ENCODE assay signal across 8 mouse cellular contexts in the genomic region with DNA sequence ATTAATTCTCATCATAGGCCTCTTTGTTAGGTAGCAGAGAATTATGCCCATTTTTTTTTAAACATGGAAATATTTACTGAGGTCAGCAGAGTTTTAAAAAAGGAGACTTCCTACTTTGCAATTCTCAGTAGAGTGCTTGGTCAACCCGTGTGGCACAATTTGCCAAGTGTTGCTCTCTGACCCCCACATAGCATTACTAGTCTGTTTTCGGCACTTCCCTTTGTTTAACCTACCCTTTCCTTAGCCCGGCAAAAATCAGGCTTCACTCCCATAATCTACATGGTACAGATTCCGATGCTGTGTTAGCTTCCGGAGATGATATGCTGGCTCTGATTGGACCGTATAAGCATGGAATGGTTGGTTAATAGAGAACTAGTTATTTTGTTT. TPM values are rescaled to one million over a fixed set of nuclear protein-coding genes. Genes with fewer than 3 reads are reported as not detected.
A peak's percentile ranks its signal among the peaks of the same experiment; 100 is the strongest.
DNase-seq lines count a peak whose midpoint lies in the region; ATAC-seq lines count a peak whose summit lies in the region.

No protein-coding gene starts in this region.

- H3K36me3 ChIP-seq in heart, embryonic 13.5 days = no peaks in the 10 kb centered on the region
- no peaks in the 10 kb centered on the region for H3K36me3 ChIP-seq in liver, embryonic 12.5 days
- no peaks in the 10 kb centered on the region for H3K36me3 ChIP-seq in neural tube, embryonic 13.5 days

- H3K4me3 ChIP-seq in heart, embryonic 13.5 days = peak overlapping the region; percentile 99
- H3K4me3 ChIP-seq in liver, embryonic 12.5 days = peak overlapping the region; percentile 96
- peak overlapping the region; percentile 81 for H3K4me3 ChIP-seq in neural tube, embryonic 13.5 days

- H3K9ac ChIP-seq in heart, embryonic 13.5 days = peak overlapping the region; percentile 100
- peak overlapping the region; percentile 99 for H3K9ac ChIP-seq in liver, embryonic 12.5 days
- peak overlapping the region; percentile 97 for H3K9ac ChIP-seq in neural tube, embryonic 13.5 days

- WGBS in heart, embryonic 13.5 days = 47% methylated on average over 6 of the region's 6 CpGs
- 38% methylated on average over 6 of the region's 6 CpGs for WGBS in liver, embryonic 12.5 days (ENCODE audit: insufficient replicate concordance)
- WGBS in neural tube, embryonic 13.5 days = 27% methylated on average over 6 of the region's 6 CpGs

- no peaks in the 10 kb centered on the region for H3K9me3 ChIP-seq in heart, embryonic 13.5 days
- H3K9me3 ChIP-seq in liver, embryonic 12.5 days (replicated peaks) = no peaks in the 10 kb centered on the region
- no peaks in the 10 kb centered on the region for H3K9me3 ChIP-seq in neural tube, embryonic 13.5 days

- ATAC-seq in heart, embryonic 13.5 days (ENCODE audit: extremely low read depth, insufficient number of reproducible peaks, low FRiP score, low TSS enrichment) = no peak
- ATAC-seq in liver, embryonic 12.5 days = no peak
- ATAC-seq in neural tube, embryonic 13.5 days (ENCODE audit: low read depth) = peak; percentile 22; the same call in 1 of the 2 replicates
- ATAC-seq in activated CD4-positive, CD25-positive, alpha-beta regulatory T cell, adult 4 months = no peak

- peak overlapping the region; percentile 88 for H3K4me2 ChIP-seq in heart, embryonic 13.5 days
- H3K4me2 ChIP-seq in liver, embryonic 12.5 days = peak overlapping the region; percentile 85
- peak overlapping the region; percentile 60 for H3K4me2 ChIP-seq in neural tube, embryonic 13.5 days

- peak overlapping the region; percentile 99 for H3K27ac ChIP-seq in heart, embryonic 13.5 days (replicated peaks)
- peak overlapping the region; percentile 98; the same call in 1 of the 2 replicates for H3K27ac ChIP-seq in liver, embryonic 12.5 days
- H3K27ac ChIP-seq in neural tube, embryonic 13.5 days (replicated peaks) = peak overlapping the region; percentile 99

- H3K27me3 ChIP-seq in heart, embryonic 13.5 days (replicated peaks) = no peaks in the 10 kb centered on the region
- H3K27me3 ChIP-seq in liver, embryonic 12.5 days (replicated peaks) = no peaks in the 10 kb centered on the region
- no peaks in the 10 kb centered on the region for H3K27me3 ChIP-seq in neural tube, embryonic 13.5 days

- peak; percentile 23 to 29 for DNase-seq in lung, adult 18-20 months
- DNase-seq in lung, postnatal 10 days = no peak
- no peak for DNase-seq in cerebellum, adult 9-11 months
- no peak for DNase-seq in spleen, postnatal 4 days (ENCODE audit: low spot score in 2 of 2)

- H3K4me1 ChIP-seq in heart, embryonic 13.5 days = peaks cover 28% of the 10 kb centered on the region
- H3K4me1 ChIP-seq in liver, embryonic 12.5 days = peaks cover 63% of the 10 kb centered on the region
- H3K4me1 ChIP-seq in neural tube, embryonic 13.5 days (replicated peaks) = peaks cover 40% of the 10 kb centered on the region

RNA-seq across cellular contexts. Expression of gene Ranbp9, which starts 0.8 kb away (rescaled TPM):
- 4.9 and 6.2 TPM in 2 replicates for polyA plus RNA-seq in heart, embryonic 13.5 days (2015; fragmentation: Nextera tagmentation; extraction: Ambion mirVana)
- polyA plus RNA-seq in liver, embryonic 12.5 days (2016; fragmentation: Nextera tagmentation; extraction: Ambion mirVana) = 3.3 and 4.5 TPM in 2 replicates
- polyA plus RNA-seq in neural tube, embryonic 13.5 days (2015; fragmentation: Nextera tagmentation; extraction: Ambion mirVana) = 13.3 and 14.2 TPM in 2 replicates
- 10 to 100 TPM; 28.5 to 32.8 TPM for polyA plus RNA-seq in activated CD4-positive, CD25-positive, alpha-beta regulatory T cell, adult 4 months (2017; shearing (Covaris generic))

Comparison
In these comparisons a context has a peak if more than half of its experiments do, and no peak if none do; other contexts are left out.
1. DNase-seq: peak in lung, adult 18-20 months (2 of 2); none in lung, postnatal 10 days (single experiment), cerebellum, adult 9-11 months (single experiment) and spleen, postnatal 4 days (0 of 2).
2. Peak in every context shown above with its lines, with median percentiles within 50 percentile points of each other: H3K27ac ChIP-seq, H3K4me2 ChIP-seq, H3K4me3 ChIP-seq and H3K9ac ChIP-seq.